ENCODE assay signal across 8 mouse cellular contexts in the genomic region with DNA sequence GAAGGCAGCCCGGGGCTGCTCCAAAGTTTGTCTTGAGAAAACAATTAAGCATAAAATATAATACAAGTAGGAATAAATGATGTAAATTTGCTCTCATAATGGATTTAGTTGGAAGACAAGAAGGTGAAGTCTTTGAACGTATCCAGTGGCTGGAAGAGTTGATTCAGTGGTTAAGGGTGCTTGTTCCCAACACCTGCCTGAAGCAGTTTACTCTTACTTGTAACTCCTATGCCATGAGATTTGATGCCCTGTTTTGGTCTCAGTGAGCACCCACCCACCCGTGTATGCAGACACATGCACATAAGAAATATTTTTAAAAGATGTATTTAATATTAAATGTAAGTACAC. TPM values are rescaled to one million over a fixed set of nuclear protein-coding genes. Genes with fewer than 3 reads are reported as not detected.
DNase-seq lines count a peak whose midpoint lies in the region; ATAC-seq and TF ChIP-seq lines count a peak whose summit lies in the region.

No protein-coding gene starts in this region.

- H3K4me1 ChIP-seq in heart, adult 2 months (ENCODE audit: control insufficient read depth, insufficient read depth, low read length) = peaks cover 3% of the 10 kb centered on the region
- peaks cover 17% of the 10 kb centered on the region; the same call in 1 of the 2 replicates for H3K4me1 ChIP-seq in lung, embryonic 15.5 days
- H3K4me1 ChIP-seq in intestine, embryonic 15.5 days (replicated peaks) = no peaks in the 10 kb centered on the region; the same call in 1 of the 2 replicates
- peaks cover 15% of the 10 kb centered on the region for H3K4me1 ChIP-seq in neural tube, embryonic 15.5 days

- no peak for TF ChIP-seq CTCF in heart, adult 2 months (IDR thresholded peaks at IDR 0.05)

- H3K4me3 ChIP-seq in heart, adult 2 months = 0 out of 2 replicates have a peak overlapping the region, but pooled peaks have one; percentile 11
- H3K4me3 ChIP-seq in lung, embryonic 15.5 days = no peak overlapping the region
- no peak overlapping the region for H3K4me3 ChIP-seq in intestine, embryonic 15.5 days (replicated peaks)
- no peak overlapping the region for H3K4me3 ChIP-seq in neural tube, embryonic 15.5 days (replicated peaks)

- no peaks in the 10 kb centered on the region for H3K27me3 ChIP-seq in heart, adult 2 months (ENCODE audit: control insufficient read depth, insufficient read depth, low read length)
- H3K27me3 ChIP-seq in lung, embryonic 15.5 days = no peaks in the 10 kb centered on the region
- H3K27me3 ChIP-seq in intestine, embryonic 15.5 days (replicated peaks) = no peaks in the 10 kb centered on the region
- no peaks in the 10 kb centered on the region for H3K27me3 ChIP-seq in neural tube, embryonic 15.5 days (replicated peaks)

- peaks cover 2% of the 10 kb centered on the region; the same call in 1 of the 2 replicates for H3K36me3 ChIP-seq in heart, adult 2 months (ENCODE audit: control insufficient read depth, insufficient read depth, low read length)
- no peaks in the 10 kb centered on the region for H3K36me3 ChIP-seq in lung, embryonic 15.5 days
- no peaks in the 10 kb centered on the region for H3K36me3 ChIP-seq in intestine, embryonic 15.5 days
- no peaks in the 10 kb centered on the region for H3K36me3 ChIP-seq in neural tube, embryonic 15.5 days

- no peak for TF ChIP-seq POLR2A in heart, adult 2 months (IDR thresholded peaks at IDR 0.05; ENCODE audit: insufficient read depth, low read depth, low read length)

- H3K4me2 ChIP-seq in lung, embryonic 15.5 days = no peak overlapping the region; the same call in 1 of the 2 replicates
- H3K4me2 ChIP-seq in intestine, embryonic 15.5 days (replicated peaks) = no peak overlapping the region
- peak overlapping the region; percentile 19; the same call in 1 of the 2 replicates for H3K4me2 ChIP-seq in neural tube, embryonic 15.5 days

- peak overlapping the region; percentile 59 for H3K27ac ChIP-seq in heart, adult 2 months
- peak overlapping the region; percentile 84 for H3K27ac ChIP-seq in lung, embryonic 15.5 days
- peak overlapping the region; percentile 41 for H3K27ac ChIP-seq in intestine, embryonic 15.5 days
- H3K27ac ChIP-seq in neural tube, embryonic 15.5 days (replicated peaks) = peak overlapping the region; percentile 75

- no peak for DNase-seq in heart, adult 2 months
- DNase-seq in heart, postnatal 14 days = no peak
- DNase-seq in lung, postnatal 36 days = no peak
- DNase-seq in urinary bladder, postnatal 25 days (ENCODE audit: low spot score) = no peak
- no peak for DNase-seq in adrenal gland, adult 2 months

- no peak for TF ChIP-seq EP300 in heart, adult 2 months (IDR thresholded peaks at IDR 0.05; ENCODE audit: insufficient read depth, low read depth, low read length)

- no peaks in the 10 kb centered on the region for H3K9me3 ChIP-seq in lung, embryonic 15.5 days
- no peaks in the 10 kb centered on the region for H3K9me3 ChIP-seq in intestine, embryonic 15.5 days
- H3K9me3 ChIP-seq in neural tube, embryonic 15.5 days (replicated peaks) = no peaks in the 10 kb centered on the region

- intact Hi-C loops in heart, adult 2 months (cut with DNase I) = no loop called here
- intact Hi-C loops in heart, postnatal 14 days (cut with DNase I) = no loop called here

- peak overlapping the region; percentile 68 for H3K9ac ChIP-seq in heart, adult 2 months (ENCODE audit: low read depth, low read length)
- H3K9ac ChIP-seq in lung, embryonic 15.5 days = no peak overlapping the region
- H3K9ac ChIP-seq in intestine, embryonic 15.5 days = no peak overlapping the region
- no peak overlapping the region for H3K9ac ChIP-seq in neural tube, embryonic 15.5 days (replicated peaks)

- no peaks in the 10 kb centered on the region for H3K79me2 ChIP-seq in heart, adult 2 months (replicated peaks; ENCODE audit: control insufficient read depth, insufficient read depth, low read length)

- 13% methylated on average over 3 of the region's 3 CpGs for WGBS in heart, adult 2 months
- WGBS in lung, embryonic 15.5 days = 6% methylated on average over 3 of the region's 3 CpGs
- WGBS in intestine, embryonic 15.5 days = 6% methylated on average over 3 of the region's 3 CpGs
- 15% methylated on average over 3 of the region's 3 CpGs for WGBS in neural tube, embryonic 15.5 days

- ATAC-seq in lung, embryonic 15.5 days (ENCODE audit: borderline replicate concordance, extremely low read depth, low FRiP score, low TSS enrichment) = no peak
- ATAC-seq in intestine, embryonic 15.5 days = no peak
- ATAC-seq in neural tube, embryonic 15.5 days (ENCODE audit: low FRiP score) = no peak

RNA-seq across cellular contexts. Expression of a gene that starts 44.3 kb away (rescaled TPM):
- total RNA-seq in heart, adult 2 months (2021) = under 1 TPM in 1 of 2 experiments, not detected in 1; 0.23 TPM
- 0.08 and 0.35 TPM in 2 replicates for polyA plus RNA-seq in heart, adult 2 months (2012; rRNA removed)
- total RNA-seq in heart, postnatal 14 days (2021) = under 1 TPM; 0.27 to 0.41 TPM
- 0.46 and 0.54 TPM in 2 replicates for polyA plus RNA-seq in lung, embryonic 15.5 days (2015; fragmentation: Nextera tagmentation; extraction: Ambion mirVana)
- polyA plus RNA-seq in intestine, embryonic 15.5 days (2015; fragmentation: Nextera tagmentation; extraction: Ambion mirVana) = 0.37 and 0.96 TPM in 2 replicates
- 0.86 and 0.92 TPM in 2 replicates for polyA plus RNA-seq in neural tube, embryonic 15.5 days (2015; fragmentation: Nextera tagmentation; extraction: Ambion mirVana)
- total RNA-seq in adrenal gland, adult 2 months (2021) = 1 to 10 TPM in 1 of 2 experiments, under 1 TPM in 1; 0.35 to 1.3 TPM
- polyA plus RNA-seq in adrenal gland, adult 2 months (2012; rRNA removed) = 0.03 and 0.08 TPM in 2 replicates

RNA-seq across cellular contexts. Expression of a gene that starts 44.4 kb away (rescaled TPM):
- total RNA-seq in heart, adult 2 months (2021) = 1 to 10 TPM in 1 of 2 experiments, under 1 TPM in 1; 0.89 to 1.7 TPM
- 0.35 and 0.97 TPM in 2 replicates for polyA plus RNA-seq in heart, adult 2 months (2012; rRNA removed)
- 1 to 10 TPM; 2.5 to 2.7 TPM for total RNA-seq in heart, postnatal 14 days (2021)
- 9.0 and 11.3 TPM in 2 replicates for polyA plus RNA-seq in lung, embryonic 15.5 days (2015; fragmentation: Nextera tagmentation; extraction: Ambion mirVana)
- 6.3 and 7.0 TPM in 2 replicates for polyA plus RNA-seq in intestine, embryonic 15.5 days (2015; fragmentation: Nextera tagmentation; extraction: Ambion mirVana)
- 4.0 and 5.7 TPM in 2 replicates for polyA plus RNA-seq in neural tube, embryonic 15.5 days (2015; fragmentation: Nextera tagmentation; extraction: Ambion mirVana)
- 1 to 10 TPM; 1.6 to 2.2 TPM for total RNA-seq in adrenal gland, adult 2 months (2021)
- polyA plus RNA-seq in adrenal gland, adult 2 months (2012; rRNA removed) = 0.13 and 0.15 TPM in 2 replicates
